Mouse (Mus musculus) cerebellum, adult 2 months (tissue): Measurements from ENCODE around the gene Tuba3a. TPM values are rescaled to one million over a fixed set of nuclear protein-coding genes. Genes with fewer than 3 reads are reported as not detected.
A peak's percentile ranks its signal among the peaks of the same experiment; 100 is the strongest.

ENCODE experiments used
- DNase-seq, 2 experiments: peaks; one replicate each; pipeline ENCODE4 v3.0.0; 2021
- H3K27ac ChIP-seq: fragments of 200-500 bp; 2 replicates; pipeline ENCODE4 v1.5.1; 2012; ENCODE audit warnings: low read length, control low read depth, inconsistent platforms; ENCODE audit not compliant: insufficient read depth
- H3K27me3 ChIP-seq: fragments of 200-500 bp; 2 replicates; pipeline ENCODE4 v1.6.1; 2012; ENCODE audit warnings: inconsistent platforms, mild to moderate bottlenecking, low read length, moderate library complexity; ENCODE audit not compliant: control insufficient read depth, insufficient read depth
- H3K4me1 ChIP-seq: fragments of 200-500 bp; 2 replicates; pipeline ENCODE4 v1.6.1; 2011; ENCODE audit warnings: low read length; ENCODE audit not compliant: control insufficient read depth, insufficient read depth
- H3K4me3 ChIP-seq: fragments of 200-500 bp; replicated peaks from 2 replicates; pipeline ENCODE3; 2011; ENCODE audit warnings: mild to moderate bottlenecking, low read depth, low read length, control low read depth; ENCODE audit not compliant: insufficient read depth
- CTCF ChIP-seq: fragments of 200-500 bp; IDR thresholded peaks from 2 replicates; pipeline ENCODE4 v1.5.1; 2011; ENCODE audit warnings: low read depth, mild to moderate bottlenecking, control low read depth, low read length, moderate library complexity, borderline replicate concordance; ENCODE audit not compliant: insufficient read depth
- POLR2A ChIP-seq: fragments of 200-500 bp; IDR thresholded peaks from 2 replicates; pipeline ENCODE4 v1.6.1; 2011; ENCODE audit warnings: low read length, control low read depth, borderline replicate concordance; ENCODE audit not compliant: insufficient read depth
- WGBS: fragments of 180-500 bp; shearing (Covaris S2); methylation state at CpG from one replicate; pipeline ENCODE4 v1.1.7; 2018; 5-methylcytosine and 5-hydroxymethylcytosine counted together
- polyA plus RNA-seq: library from polyadenylated mRNA; depleted of rRNA; stranded (reverse); fragments of >200 nt; gene quantifications from 2 replicates; pipeline ENCODE4 v1.2.3, GENCODE M21; 2012

Gene Tuba3a
- polyA plus RNA-seq, 1 experiment: not detected

GRCm38 (mm10) chr6:125321114-125321855 lies 35.4 kb upstream of the Tuba3a start:
- 15% methylated on average over 26 of the region's 26 CpGs for WGBS
- TF ChIP-seq CTCF: no peak
- no peak for TF ChIP-seq POLR2A
- DNase-seq: no peak

GRCm38 (mm10) chr6:125320323-125320722 lies 34.5 kb upstream of the Tuba3a start, which contains the start of gene Scnn1a:
Scnn1a (plus strand) TSS chr6:125320659.
- Histone ChIP-seq H3K4me1 (peaks cover 6% of the 10 kb centered on the region; the same call in 1 of the 2 replicates), H3K27me3 (no peaks in the 10 kb centered on the region; the same call in 1 of the 2 replicates), H3K27ac (no peak within 1 kb of the TSS), H3K4me3 (no peak within 1 kb of the TSS)
- no peak for TF ChIP-seq CTCF
- TF ChIP-seq POLR2A: no peak
- 100% methylated on average over 1 of the region's 1 CpGs for WGBS
- DNase-seq: no peak

More at GRCm38 (mm10) chr6:125321114-125321855, 35.4 kb upstream of the Tuba3a start:
- Histone ChIP-seq H3K27me3 (no peaks in the 10 kb centered on the region; the same call in 1 of the 2 replicates), H3K4me3 (no peak overlapping the region), H3K27ac (no peak overlapping the region), H3K4me1 (peaks cover 6% of the 10 kb centered on the region; the same call in 1 of the 2 replicates)

GRCm38 (mm10) chr6:125319919-125320296 lies 34.1 kb upstream of the Tuba3a start:
- no peaks in the 10 kb centered on the region; the same call in 1 of the 2 replicates for H3K27me3 ChIP-seq
- no peak for DNase-seq
- H3K4me1 ChIP-seq: peaks cover 6% of the 10 kb centered on the region; the same call in 1 of the 2 replicates
- H3K4me3 ChIP-seq: no peak overlapping the region
- TF ChIP-seq CTCF (no peak), POLR2A (no peak)
- no peak overlapping the region for H3K27ac ChIP-seq

- TF ChIP-seq POLR2A (no peak), CTCF (no peak)
- Histone ChIP-seq H3K27ac (no peak overlapping the region), H3K4me1 (peaks cover 6% of the 10 kb centered on the region; the same call in 1 of the 2 replicates), H3K4me3 (no peak overlapping the region), H3K27me3 (no peaks in the 10 kb centered on the region; the same call in 1 of the 2 replicates)
- WGBS: 77% methylated on average over 15 of the region's 15 CpGs
- DNase-seq: no peak
Measured at GRCm38 (mm10) chr6:125318981-125319918, 33.4 kb upstream of the Tuba3a start.

GRCm38 (mm10) chr6:125317077-125317476 lies 31.2 kb upstream of the Tuba3a start:
- DNase-seq: no peak
- whole genome bisulfite sequencing: 46% methylated on average over 7 of the region's 7 CpGs
- H3K27ac ChIP-seq: no peak overlapping the region
- no peak for TF ChIP-seq POLR2A
- H3K27me3 ChIP-seq: no peaks in the 10 kb centered on the region; the same call in 1 of the 2 replicates
- H3K4me1 ChIP-seq: peaks cover 10% of the 10 kb centered on the region; the same call in 1 of the 2 replicates
- no peak overlapping the region for H3K4me3 ChIP-seq

GRCm38 (mm10) chr6:125314746-125315145 lies 28.9 kb upstream of the Tuba3a start:
- DNase-seq: no peak
- Histone ChIP-seq H3K27me3 (no peaks in the 10 kb centered on the region), H3K27ac (no peak overlapping the region), H3K4me3 (no peak overlapping the region), H3K4me1 (peaks cover 4% of the 10 kb centered on the region; the same call in 1 of the 2 replicates)
- no peak for TF ChIP-seq CTCF
- TF ChIP-seq POLR2A: no peak
- 74% methylated on average over 6 of the region's 6 CpGs for WGBS

- H3K27ac ChIP-seq: no peak overlapping the region
- H3K27me3 ChIP-seq: no peaks in the 10 kb centered on the region
Measured at GRCm38 (mm10) chr6:125314231-125314563, 28.4 kb upstream of the Tuba3a start.

More at GRCm38 (mm10) chr6:125314231-125314563, 28.4 kb upstream of the Tuba3a start:
- Histone ChIP-seq H3K4me3 (peak overlapping the region; percentile 39), H3K4me1 (peaks cover 6% of the 10 kb centered on the region; the same call in 1 of the 2 replicates)
- TF ChIP-seq CTCF: no peak
- no peak for TF ChIP-seq POLR2A
- no peak for DNase-seq
- 51% methylated on average over 7 of the region's 7 CpGs for WGBS
